ENCODE assay signal across 10 mouse cellular contexts in genomic region chr10:86330993-86331680, GRCm38 (mm10). TPM values are rescaled to one million over a fixed set of nuclear protein-coding genes. Genes with fewer than 3 reads are reported as not detected.
DNase-seq lines count a peak whose midpoint lies in the region; ATAC-seq and TF ChIP-seq lines count a peak whose summit lies in the region.
"Had no signal": no experiment of that assay in that cellular context is flagged by ENCODE, and none has a peak within 500 bp of the region (broad histone marks: within the 10 kb centered on the region; RNA-seq: fewer than 3 reads in every experiment).

No protein-coding gene starts in this region.

- no peaks in the 10 kb centered on the region for H3K9me3 ChIP-seq in heart, embryonic 14.5 days (ENCODE audit: control insufficient read depth, low read length)
- H3K9me3 ChIP-seq in lung, postnatal 0 days (ENCODE audit: low read length), result no peaks in the 10 kb centered on the region
- H3K9me3 ChIP-seq in hindbrain, postnatal 0 days (ENCODE audit: low read length), result no peaks in the 10 kb centered on the region
- H3K9me3 ChIP-seq in stomach, embryonic 14.5 days (ENCODE audit: control insufficient read depth, low read depth, low read length), result no peaks in the 10 kb centered on the region

- WGBS in heart, embryonic 14.5 days, result 65% methylated on average over 5 of the region's 5 CpGs
- WGBS in lung, postnatal 0 days, result 63% methylated on average over 5 of the region's 5 CpGs
- 60% methylated on average over 5 of the region's 5 CpGs for WGBS in lung, adult 2 months
- 83% methylated on average over 5 of the region's 5 CpGs for WGBS in hindbrain, postnatal 0 days
- 58% methylated on average over 5 of the region's 5 CpGs for WGBS in stomach, embryonic 14.5 days

- no peak for TF ChIP-seq CTCF in lung, postnatal 0 days (IDR thresholded peaks at IDR 0.05)
- TF ChIP-seq CTCF in lung, adult 2 months (IDR thresholded peaks at IDR 0.05; ENCODE audit: insufficient read depth, low read length), result no peak
- TF ChIP-seq CTCF in hindbrain, postnatal 0 days (IDR thresholded peaks at IDR 0.05; ENCODE audit: low read depth), result no peak

- peak overlapping the region; percentile 71 to 82 for H3K27ac ChIP-seq in heart, embryonic 14.5 days (replicated peaks in 1 of 2; ENCODE audit: control insufficient read depth in 1 of 2, insufficient read depth in 1 of 2, low read depth in 2 of 2, low read length in 2 of 2)
- peak overlapping the region; percentile 62 for H3K27ac ChIP-seq in lung, postnatal 0 days (ENCODE audit: low read length)
- H3K27ac ChIP-seq in hindbrain, postnatal 0 days, result peak overlapping the region; percentile 71
- peak overlapping the region; percentile 71; the same call in 1 of the 2 replicates for H3K27ac ChIP-seq in stomach, embryonic 14.5 days (ENCODE audit: low read length)

- peaks cover 12% of the 10 kb centered on the region for H3K36me3 ChIP-seq in heart, embryonic 14.5 days (ENCODE audit: control insufficient read depth, insufficient read depth, low read length)
- no peaks in the 10 kb centered on the region; the same call in 1 of the 2 replicates for H3K36me3 ChIP-seq in lung, postnatal 0 days (ENCODE audit: insufficient read depth, low read length)
- no peaks in the 10 kb centered on the region; the same call in 1 of the 2 replicates for H3K36me3 ChIP-seq in hindbrain, postnatal 0 days (ENCODE audit: insufficient read depth, low read length)
- no peaks in the 10 kb centered on the region for H3K36me3 ChIP-seq in stomach, embryonic 14.5 days (ENCODE audit: control insufficient read depth, insufficient read depth, low read length)

- 0 out of 2 replicates have a peak overlapping the region, but pooled peaks have one; percentile 1 for H3K4me2 ChIP-seq in heart, embryonic 14.5 days (ENCODE audit: low read length)
- no peak overlapping the region for H3K4me2 ChIP-seq in lung, postnatal 0 days (replicated peaks; ENCODE audit: low read depth, low read length)
- no peak overlapping the region for H3K4me2 ChIP-seq in hindbrain, postnatal 0 days (ENCODE audit: low read depth, low read length)
- H3K4me2 ChIP-seq in stomach, embryonic 14.5 days (replicated peaks; ENCODE audit: low read depth, low read length), result no peak overlapping the region

- no peak for TF ChIP-seq EP300 in lung, postnatal 0 days (IDR thresholded peaks at IDR 0.05)

- DNase-seq in heart, adult 9 months (ENCODE audit: low spot score in 2 of 2), result no peak
- no peak for DNase-seq in lung, postnatal 0 days (ENCODE audit: low spot score)
- no peak for DNase-seq in lung, adult 2 months
- DNase-seq in hindbrain, postnatal 0 days (ENCODE audit: low spot score), result no peak
- no peak for DNase-seq in cerebellum, adult 18-20 months
- no peak for DNase-seq in thymus, postnatal 36 days
- DNase-seq: right cerebral cortex, postnatal 4 days; thymus, postnatal 4 days had no signal

- H3K4me3 ChIP-seq in heart, embryonic 14.5 days (ENCODE audit: control insufficient read depth in 1 of 2, insufficient read depth in 1 of 2, low read depth in 1 of 2, low read length in 2 of 2), result no peak overlapping the region
- H3K4me3 ChIP-seq in lung, postnatal 0 days (ENCODE audit: low read depth, low read length), result no peak overlapping the region
- no peak overlapping the region for H3K4me3 ChIP-seq in lung, adult 2 months (replicated peaks; ENCODE audit: extremely low read depth, low read depth, low read length)
- H3K4me3 ChIP-seq in hindbrain, postnatal 0 days (ENCODE audit: low read length), result no peak overlapping the region
- no peak overlapping the region for H3K4me3 ChIP-seq in stomach, embryonic 14.5 days (ENCODE audit: low read depth, low read length)

- TF ChIP-seq POLR2A in lung, adult 2 months (IDR thresholded peaks at IDR 0.05; ENCODE audit: borderline replicate concordance, extremely low read depth, low read depth, low read length), result no peak

- H3K27me3 ChIP-seq in heart, embryonic 14.5 days (ENCODE audit: control insufficient read depth, insufficient read depth, low read length), result no peaks in the 10 kb centered on the region
- no peaks in the 10 kb centered on the region for H3K27me3 ChIP-seq in lung, postnatal 0 days (replicated peaks; ENCODE audit: insufficient read depth, low read length)
- no peaks in the 10 kb centered on the region for H3K27me3 ChIP-seq in hindbrain, postnatal 0 days (ENCODE audit: insufficient read depth, low read length)
- H3K27me3 ChIP-seq in stomach, embryonic 14.5 days (ENCODE audit: control insufficient read depth, insufficient read depth, low read length), result no peaks in the 10 kb centered on the region

- peaks cover 40 to 61% of the 10 kb centered on the region in 2 experiments for H3K4me1 ChIP-seq in heart, embryonic 14.5 days (ENCODE audit: control insufficient read depth in 2 of 2, insufficient read depth in 2 of 2, low read length in 2 of 2)
- peaks cover 35% of the 10 kb centered on the region for H3K4me1 ChIP-seq in lung, postnatal 0 days (ENCODE audit: insufficient read depth, low read depth, low read length)
- peaks cover 21% of the 10 kb centered on the region for H3K4me1 ChIP-seq in lung, adult 2 months (ENCODE audit: control insufficient read depth, insufficient read depth, low read length)
- peaks cover 12% of the 10 kb centered on the region for H3K4me1 ChIP-seq in hindbrain, postnatal 0 days (ENCODE audit: insufficient read depth, low read length)
- H3K4me1 ChIP-seq in stomach, embryonic 14.5 days (ENCODE audit: control insufficient read depth, insufficient read depth, low read length), result peaks cover 35% of the 10 kb centered on the region

- no peak overlapping the region for H3K9ac ChIP-seq in heart, embryonic 14.5 days (ENCODE audit: low read length)
- no peak overlapping the region for H3K9ac ChIP-seq in lung, postnatal 0 days (replicated peaks; ENCODE audit: low read depth)
- no peak overlapping the region for H3K9ac ChIP-seq in hindbrain, postnatal 0 days (replicated peaks; ENCODE audit: low read length)
- no peak overlapping the region for H3K9ac ChIP-seq in stomach, embryonic 14.5 days (replicated peaks; ENCODE audit: low read depth, low read length)

- ATAC-seq in heart, embryonic 14.5 days (ENCODE audit: insufficient number of reproducible peaks, insufficient read depth, low FRiP score, low read depth), result no peak
- no peak for ATAC-seq in lung, postnatal 0 days
- ATAC-seq in hindbrain, postnatal 0 days, result no peak
- no peak for ATAC-seq in stomach, embryonic 14.5 days (ENCODE audit: insufficient number of reproducible peaks, insufficient read depth, low FRiP score, low read depth)

RNA-seq across cellular contexts. Expression of gene Timp3, which starts 31.0 kb away (rescaled TPM):
- 91.0 and 92.7 TPM in 2 replicates for polyA plus RNA-seq in heart, embryonic 14.5 days (2014; fragmentation: Nextera tagmentation; extraction: Ambion mirVana)
- polyA plus RNA-seq in lung, postnatal 0 days (2015; fragmentation: Nextera tagmentation; extraction: Ambion mirVana), result 207 and 208 TPM in 2 replicates
- 259 and 473 TPM in 2 replicates for polyA plus RNA-seq in lung, adult 2 months (2012; rRNA removed)
- total RNA-seq in hindbrain, postnatal 0 days (2014; rRNA removed), result 141 and 162 TPM in 2 replicates
- polyA plus RNA-seq in hindbrain, postnatal 0 days (2015; fragmentation: Nextera tagmentation; extraction: Ambion mirVana), result 59.7 and 60.0 TPM in 2 replicates
- 88.0 and 88.4 TPM in 2 replicates for polyA plus RNA-seq in stomach, embryonic 14.5 days (2014; fragmentation: Nextera tagmentation; extraction: Ambion mirVana)
